In the genomic region with DNA sequence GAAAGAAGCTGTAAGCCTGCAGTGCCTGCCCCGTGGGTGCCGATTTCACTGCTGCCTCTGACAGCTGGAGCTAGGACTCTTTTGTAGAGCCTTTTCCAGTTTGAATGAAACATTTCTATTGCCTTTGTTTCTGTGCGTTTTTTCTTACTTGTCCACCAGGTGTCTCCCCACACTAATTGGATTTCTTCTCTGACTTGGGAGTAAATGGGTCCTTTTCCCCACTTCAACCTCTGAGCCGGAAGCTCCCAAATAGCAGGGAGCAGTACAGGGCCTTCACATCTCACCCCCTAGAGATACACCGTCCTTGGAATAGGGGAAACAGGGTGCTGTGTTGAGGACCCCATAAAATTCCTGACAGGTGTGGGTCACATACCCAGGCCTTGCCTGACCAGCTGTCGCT, we compare ENCODE assay signal across 7 mouse cellular contexts. TPM values are rescaled to one million over a fixed set of nuclear protein-coding genes. Genes with fewer than 3 reads are reported as not detected.
A peak's percentile ranks its signal among the peaks of the same experiment; 100 is the strongest.
DNase-seq lines count a peak whose midpoint lies in the region; ATAC-seq lines count a peak whose summit lies in the region.

No protein-coding gene starts in this region.

- no peak for ATAC-seq in neural tube, embryonic 11.5 days (ENCODE audit: insufficient read depth, low FRiP score, low TSS enrichment)
- no peak for ATAC-seq in forebrain, embryonic 11.5 days (replicated peaks; ENCODE audit: low FRiP score)

- H3K9ac ChIP-seq in neural tube, embryonic 11.5 days (ENCODE audit: low read length), result no peak overlapping the region
- peak overlapping the region; percentile 27; the same call in 1 of the 2 replicates for H3K9ac ChIP-seq in forebrain, embryonic 11.5 days (ENCODE audit: low read length)

- no peak overlapping the region for H3K4me3 ChIP-seq in neural tube, embryonic 11.5 days (ENCODE audit: low read depth, low read length)
- H3K4me3 ChIP-seq in forebrain, embryonic 11.5 days (ENCODE audit: low read depth, low read length), result no peak overlapping the region

- no peak for DNase-seq in neural tube, embryonic 11.5 days (ENCODE audit: low spot score)
- DNase-seq in neural tube, embryonic 10.5 days (ENCODE audit: extremely low spot score, low spot score), result no peak
- no peak for DNase-seq in forebrain, embryonic 11.5 days (ENCODE audit: low spot score)
- DNase-seq in kidney, postnatal 36 days, result peak; percentile 43 to 50
- DNase-seq in retina, embryonic 14.5 days (ENCODE audit: low spot score), result peak; percentile 73
- no peak for DNase-seq in urinary bladder, postnatal 25 days (ENCODE audit: low spot score)
- DNase-seq in urinary bladder, adult 18-20 months (ENCODE audit: low spot score in 2 of 2), result no peak

- H3K27ac ChIP-seq in neural tube, embryonic 11.5 days (ENCODE audit: low read depth, low read length), result 0 out of 2 replicates have a peak overlapping the region, but pooled peaks have one; percentile 23
- 0 out of 2 replicates have a peak overlapping the region, but pooled peaks have one; percentile 50 for H3K27ac ChIP-seq in forebrain, embryonic 11.5 days (ENCODE audit: low read depth, low read length)

- H3K9me3 ChIP-seq in neural tube, embryonic 11.5 days (ENCODE audit: control insufficient read depth, low read length), result no peaks in the 10 kb centered on the region
- no peaks in the 10 kb centered on the region for H3K9me3 ChIP-seq in forebrain, embryonic 11.5 days (ENCODE audit: control insufficient read depth, low read length)

- peaks cover 2% of the 10 kb centered on the region; the same call in 1 of the 2 replicates for H3K36me3 ChIP-seq in neural tube, embryonic 11.5 days (ENCODE audit: control insufficient read depth, insufficient read depth, low read length)
- no peaks in the 10 kb centered on the region; the same call in 1 of the 2 replicates for H3K36me3 ChIP-seq in forebrain, embryonic 11.5 days (ENCODE audit: control insufficient read depth, insufficient read depth, low read length)

- H3K4me2 ChIP-seq in neural tube, embryonic 11.5 days (ENCODE audit: low read depth), result no peak overlapping the region
- H3K4me2 ChIP-seq in forebrain, embryonic 11.5 days (ENCODE audit: low read depth, low read length, severe bottlenecking), result no peak overlapping the region

- 49% methylated on average over 6 of the region's 6 CpGs for WGBS in neural tube, embryonic 11.5 days
- WGBS in forebrain, embryonic 11.5 days, result 39% methylated on average over 6 of the region's 6 CpGs

- H3K4me1 ChIP-seq in neural tube, embryonic 11.5 days (ENCODE audit: control insufficient read depth, insufficient read depth, low read length), result peaks cover 15% of the 10 kb centered on the region
- H3K4me1 ChIP-seq in forebrain, embryonic 11.5 days (replicated peaks; ENCODE audit: control insufficient read depth, insufficient read depth, low read length), result peaks cover 22% of the 10 kb centered on the region

- no peaks in the 10 kb centered on the region for H3K27me3 ChIP-seq in neural tube, embryonic 11.5 days (ENCODE audit: control insufficient read depth, insufficient read depth, low read length)
- no peaks in the 10 kb centered on the region for H3K27me3 ChIP-seq in forebrain, embryonic 11.5 days (ENCODE audit: control insufficient read depth, insufficient read depth, low read length)

RNA-seq across cellular contexts. Expression of a gene that starts 1.6 kb away (rescaled TPM):
- polyA plus RNA-seq in neural tube, embryonic 11.5 days (2014; fragmentation: Nextera tagmentation; extraction: Ambion mirVana), result 52.8 and 57.5 TPM in 2 replicates
- polyA plus RNA-seq in forebrain, embryonic 11.5 days (2014; fragmentation: Nextera tagmentation; extraction: Ambion mirVana), result 52.7 and 56.9 TPM in 2 replicates

RNA-seq across cellular contexts. Expression of a gene that starts 6.4 kb away (rescaled TPM):
- 65.3 and 80.6 TPM in 2 replicates for polyA plus RNA-seq in neural tube, embryonic 11.5 days (2014; fragmentation: Nextera tagmentation; extraction: Ambion mirVana)
- polyA plus RNA-seq in forebrain, embryonic 11.5 days (2014; fragmentation: Nextera tagmentation; extraction: Ambion mirVana), result 71.4 and 78.1 TPM in 2 replicates

RNA-seq across cellular contexts. Expression of a gene that starts 7.2 kb away (rescaled TPM):
- 16.0 and 16.5 TPM in 2 replicates for polyA plus RNA-seq in neural tube, embryonic 11.5 days (2014; fragmentation: Nextera tagmentation; extraction: Ambion mirVana)
- 18.4 and 19.9 TPM in 2 replicates for polyA plus RNA-seq in forebrain, embryonic 11.5 days (2014; fragmentation: Nextera tagmentation; extraction: Ambion mirVana)

RNA-seq across cellular contexts. Expression of a gene that starts 23.7 kb away (rescaled TPM):
- polyA plus RNA-seq in neural tube, embryonic 11.5 days (2014; fragmentation: Nextera tagmentation; extraction: Ambion mirVana), result 6.6 and 6.7 TPM in 2 replicates
- 7.1 and 7.4 TPM in 2 replicates for polyA plus RNA-seq in forebrain, embryonic 11.5 days (2014; fragmentation: Nextera tagmentation; extraction: Ambion mirVana)

RNA-seq across cellular contexts. Expression of a gene that starts 32.9 kb away (rescaled TPM):
- polyA plus RNA-seq in neural tube, embryonic 11.5 days (2014; fragmentation: Nextera tagmentation; extraction: Ambion mirVana), result 0.57 and 0.81 TPM in 2 replicates
- polyA plus RNA-seq in forebrain, embryonic 11.5 days (2014; fragmentation: Nextera tagmentation; extraction: Ambion mirVana), result 0.61 and 0.63 TPM in 2 replicates

Comparison
In these comparisons a context has a peak if more than half of its experiments do, and no peak if none do; other contexts are left out.
1. DNase-seq: peak in kidney, postnatal 36 days (2 of 2) and retina, embryonic 14.5 days (single experiment); none in neural tube, embryonic 11.5 days (single experiment), neural tube, embryonic 10.5 days (single experiment), forebrain, embryonic 11.5 days (single experiment), urinary bladder, postnatal 25 days (single experiment) and urinary bladder, adult 18-20 months (0 of 2).